Mouse (Mus musculus): ENCODE measurements around the gene Ltbp1. TPM values are rescaled to one million over a fixed set of nuclear protein-coding genes. Genes with fewer than 3 reads are reported as not detected.

Gene Ltbp1
- total and polyA plus RNA-seq, 3 experiments: 2.3 to 6.4 (median 2.5) TPM

GRCm38 (mm10) chr17:75161931-75162330 is 156.6 kb downstream of the Ltbp1 start:
- Histone ChIP-seq H3K36me3 (replicated peaks in 1 of 2; ENCODE audit: control insufficient read depth in 1 of 2, insufficient read depth in 1 of 2, low read length in 1 of 2) (no peaks in the 10 kb centered on the region), H3K9me3 (replicated peaks; ENCODE audit: low read length) (no peaks in the 10 kb centered on the region), H3K27me3 (replicated peaks) (no peaks in the 10 kb centered on the region), H3K9ac (ENCODE audit: insufficient read depth, low read depth) (no peak overlapping the region), H3K79me2 (replicated peaks; ENCODE audit: control insufficient read depth, extremely low read depth, insufficient read depth, poor library complexity, severe bottlenecking) (no peaks in the 10 kb centered on the region), H3K4me1 (ENCODE audit: control insufficient read depth in 1 of 2, insufficient read depth in 2 of 2) (no peaks in the 10 kb centered on the region), H3K4me3 (replicated peaks in 1 of 3; ENCODE audit: low read depth in 2 of 3, low read length in 2 of 3, poor library complexity in 1 of 3) (no peak overlapping the region), H3K4me2 (ENCODE audit: insufficient read depth, low read depth, poor library complexity, severe bottlenecking) (no peak overlapping the region), H3K27ac (ENCODE audit: insufficient read depth, low read depth) (no peak overlapping the region)
- no peak for DNase-seq (ENCODE audit: extremely low read depth)
- in situ Hi-C loops (cut with MboI; ENCODE audit: low pct_ligation_motif_present, low pct_unique_long_range_greater_than_20kb, low sequenced_read_pairs) (no loop called here), dilution Hi-C loops (cut with MboI; ENCODE audit: extremely low pct_ligation_motif_present, extremely low pct_unique_long_range_greater_than_20kb, low sequenced_read_pairs) (no loop called here)
- TF ChIP-seq JUND (conservative IDR thresholded peaks at IDR 0.05; ENCODE audit: low read depth, low read length) (no peak), GABPA (IDR thresholded peaks at IDR 0.05; ENCODE audit: insufficient replicate concordance, low read depth, low read length) (no peak), MXI1 (IDR thresholded peaks at IDR 0.05; ENCODE audit: low read depth, low read length) (no peak), POLR2AphosphoS2 (IDR thresholded peaks at IDR 0.05; ENCODE audit: low read depth, low read length) (no peak), SMC3 (IDR thresholded peaks at IDR 0.05; ENCODE audit: low read depth, low read length) (no peak), UBTF (IDR thresholded peaks at IDR 0.05; ENCODE audit: low read depth, low read length) (no peak), ETS1 (conservative IDR thresholded peaks at IDR 0.05; ENCODE audit: low read depth, low read length) (no peak), NRF1 (IDR thresholded peaks at IDR 0.05; ENCODE audit: low read depth, low read length) (no peak), E2F4 (IDR thresholded peaks at IDR 0.05; ENCODE audit: insufficient replicate concordance, low read depth, low read length) (no peak), JUN (IDR thresholded peaks at IDR 0.05; ENCODE audit: insufficient read depth, low read depth, low read length) (no peak), MEF2A (IDR thresholded peaks at IDR 0.05; ENCODE audit: borderline replicate concordance, low read depth, low read length) (no peak), MAX (IDR thresholded peaks at IDR 0.05; ENCODE audit: low read length) (no peak)

DNA sequence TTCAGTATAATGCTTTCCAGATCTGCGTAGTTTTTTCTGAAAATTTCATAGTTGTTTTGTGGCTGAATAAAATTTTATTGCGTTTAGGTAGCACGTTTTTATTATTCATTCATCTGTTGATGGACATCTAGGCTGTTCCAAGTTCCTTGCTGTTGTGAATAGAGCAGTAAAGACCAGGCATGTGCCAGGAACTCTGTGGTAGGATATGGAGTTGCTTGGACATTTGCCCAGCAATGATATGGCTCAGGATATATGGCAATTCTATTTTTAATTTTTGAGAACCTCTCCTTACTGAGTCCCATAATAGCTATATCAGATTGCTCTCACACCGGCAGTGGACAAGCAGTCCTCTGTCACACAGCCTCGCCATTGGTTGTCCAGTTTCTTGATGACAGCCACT is 159.2 kb downstream of the Ltbp1 start:
- dilution Hi-C loops (cut with MboI; ENCODE audit: extremely low pct_ligation_motif_present, extremely low pct_unique_long_range_greater_than_20kb, low sequenced_read_pairs) (no loop called here), in situ Hi-C loops (cut with MboI; ENCODE audit: low pct_ligation_motif_present, low pct_unique_long_range_greater_than_20kb, low sequenced_read_pairs) (no loop called here)
- no peaks in the 10 kb centered on the region for H3K27me3 ChIP-seq (replicated peaks)
- TF ChIP-seq JUND (conservative IDR thresholded peaks at IDR 0.05; ENCODE audit: low read depth, low read length): no peak
- no peak for TF ChIP-seq EP300 (IDR thresholded peaks at IDR 0.05; ENCODE audit: low read length)
- no peak for TF ChIP-seq SIN3A (IDR thresholded peaks at IDR 0.05; ENCODE audit: low read length)
- TF ChIP-seq BHLHE40 (IDR thresholded peaks at IDR 0.05; ENCODE audit: low read depth, low read length): no peak
- TF ChIP-seq RAD21 (IDR thresholded peaks at IDR 0.05; ENCODE audit: low read depth, low read length): no peak
- TF ChIP-seq POLR2AphosphoS2 (IDR thresholded peaks at IDR 0.05; ENCODE audit: low read depth, low read length): no peak
- TF ChIP-seq TBP (conservative IDR thresholded peaks at IDR 0.05; ENCODE audit: low read depth, low read length): no peak
- TF ChIP-seq ELF1 (IDR thresholded peaks at IDR 0.05; ENCODE audit: low read depth, low read length): no peak
- no peak for TF ChIP-seq GABPA (IDR thresholded peaks at IDR 0.05; ENCODE audit: insufficient replicate concordance, low read depth, low read length)
- H3K4me1 ChIP-seq (ENCODE audit: control insufficient read depth in 1 of 2, insufficient read depth in 2 of 2): no peaks in the 10 kb centered on the region
- no peaks in the 10 kb centered on the region for H3K9me3 ChIP-seq (replicated peaks; ENCODE audit: low read length)
- no peak for DNase-seq (ENCODE audit: extremely low read depth)
- H3K9ac ChIP-seq (ENCODE audit: insufficient read depth, low read depth): no peak overlapping the region
- no peak overlapping the region for H3K27ac ChIP-seq (ENCODE audit: insufficient read depth, low read depth)
- H3K79me2 ChIP-seq (replicated peaks; ENCODE audit: control insufficient read depth, extremely low read depth, insufficient read depth, poor library complexity, severe bottlenecking): no peaks in the 10 kb centered on the region
- H3K4me3 ChIP-seq (replicated peaks in 1 of 3; ENCODE audit: low read depth in 2 of 3, low read length in 2 of 3, poor library complexity in 1 of 3): no peak overlapping the region
- H3K4me2 ChIP-seq (ENCODE audit: insufficient read depth, low read depth, poor library complexity, severe bottlenecking): no peak overlapping the region
- H3K36me3 ChIP-seq (replicated peaks in 1 of 2; ENCODE audit: control insufficient read depth in 1 of 2, insufficient read depth in 1 of 2, low read length in 1 of 2): no peaks in the 10 kb centered on the region

Data from CH12.LX (cell line).